Mouse (Mus musculus) liver, embryonic 16.5 days (tissue): ENCODE data around the gene Fer1l4. TPM values are rescaled to one million over a fixed set of nuclear protein-coding genes. Genes with fewer than 3 reads are reported as not detected.
A peak's percentile ranks its signal among the peaks of the same experiment; 100 is the strongest.

Experiments
- ATAC-seq: fragments of 200-750 bp; cut with Nextera tagmentation; 2 replicates; pipeline ENCODE4 v1.8.0; 2017; ENCODE audit warnings: low read depth, mild to moderate bottlenecking, moderate number of reproducible peaks, moderate library complexity
- H3K27ac ChIP-seq: fragments of 300-500 bp; sonication (generic); 2 replicates; pipeline ENCODE4 v1.5.1; 2014; ENCODE audit warnings: mild to moderate bottlenecking, low read length
- H3K27me3 ChIP-seq: fragments of 300-500 bp; sonication (generic); 2 replicates; pipeline ENCODE4 v1.6.1; 2014; ENCODE audit warnings: low read depth, low read length, mixed read lengths; ENCODE audit not compliant: control insufficient read depth, insufficient read depth
- H3K36me3 ChIP-seq: fragments of 300-500 bp; sonication (generic); 2 replicates; pipeline ENCODE4 v1.6.1; 2014; ENCODE audit warnings: mild to moderate bottlenecking; ENCODE audit not compliant: control insufficient read depth, insufficient read depth
- H3K4me1 ChIP-seq: fragments of 300-500 bp; sonication (generic); 2 replicates; pipeline ENCODE4 v1.6.1; 2014; ENCODE audit warnings: low read depth, low read length, mixed read lengths; ENCODE audit not compliant: control insufficient read depth
- H3K4me2 ChIP-seq: fragments of 300-500 bp; sonication (generic); 2 replicates; pipeline ENCODE4 v1.6.1; 2014; ENCODE audit warnings: low read depth, low read length, mixed read lengths
- H3K4me3 ChIP-seq: fragments of 300-500 bp; sonication (generic); 2 replicates; pipeline ENCODE4 v1.5.1; 2014; ENCODE audit warnings: low read depth, mild to moderate bottlenecking, low read length
- H3K9ac ChIP-seq: fragments of 300-500 bp; sonication (generic); 2 replicates; pipeline ENCODE4 v1.6.1; 2014; ENCODE audit warnings: low read depth, low read length
- H3K9me3 ChIP-seq: fragments of 300-500 bp; sonication (generic); replicated peaks from 2 replicates; pipeline ENCODE4 v1.6.1; 2016; ENCODE audit warnings: low read length; ENCODE audit not compliant: control insufficient read depth
- WGBS: fragments of 180-500 bp; shearing (Covaris S2); extraction: QIAGEN DNeasy Blood & Tissue Kit; methylation state at CpG from one replicate; pipeline ENCODE4 v1.1.7; 2014; ENCODE audit not compliant: insufficient replicate concordance; 5-methylcytosine and 5-hydroxymethylcytosine counted together
- polyA plus RNA-seq: library from polyadenylated mRNA; unstranded; fragments of >200 nt; fragmentation: Nextera tagmentation; extraction: Ambion mirVana; gene quantifications from 2 replicates; pipeline ENCODE4 v1.2.1, GENCODE M21; 2015

Fer1l4 gene
- not detected in 2 replicates for polyA plus RNA-seq

GRCm38 (mm10) chr2:156052816-156053215 lies at the start of gene Fer1l4:
Gene Fer1l4, minus strand, starts transcription at chr2:156052947.
- H3K36me3 ChIP-seq: no peaks in the 10 kb centered on the region
- H3K4me2 ChIP-seq: no peak within 1 kb of the TSS
- H3K9ac ChIP-seq: no peak within 1 kb of the TSS
- H3K27me3 ChIP-seq: peaks cover 4% of the 10 kb centered on the region
- H3K4me1 ChIP-seq: no peaks in the 10 kb centered on the region
- WGBS: 68% methylated on average over 9 of the region's 9 CpGs
- no peak within 1 kb of the TSS for H3K27ac ChIP-seq
- H3K9me3 ChIP-seq: no peaks in the 10 kb centered on the region
- no peak within 1 kb of the TSS for H3K4me3 ChIP-seq
- no peak for ATAC-seq

GRCm38 (mm10) chr2:156091926-156092325 lies 39.2 kb upstream of the Fer1l4 start:
- no peaks in the 10 kb centered on the region for H3K4me1 ChIP-seq
- H3K9me3 ChIP-seq: no peaks in the 10 kb centered on the region
- no peak overlapping the region for H3K9ac ChIP-seq
- no peak overlapping the region for H3K27ac ChIP-seq
- peaks cover 27% of the 10 kb centered on the region for H3K36me3 ChIP-seq
- H3K4me3 ChIP-seq: no peak overlapping the region
- no peaks in the 10 kb centered on the region for H3K27me3 ChIP-seq
- ATAC-seq: no peak
- no peak overlapping the region for H3K4me2 ChIP-seq
- WGBS: 79% methylated on average over 5 of the region's 5 CpGs

GRCm38 (mm10) chr2:156089799-156090198 lies 37.1 kb upstream of the Fer1l4 start:
- H3K4me1 ChIP-seq: no peaks in the 10 kb centered on the region
- H3K27ac ChIP-seq: no peak overlapping the region
- no peaks in the 10 kb centered on the region for H3K9me3 ChIP-seq
- WGBS: 88% methylated on average over 1 of the region's 1 CpGs
- no peak overlapping the region for H3K4me2 ChIP-seq
- H3K9ac ChIP-seq: no peak overlapping the region
- H3K36me3 ChIP-seq: peaks cover 8% of the 10 kb centered on the region
- H3K27me3 ChIP-seq: no peaks in the 10 kb centered on the region
- H3K4me3 ChIP-seq: no peak overlapping the region
- no peak for ATAC-seq

GRCm38 (mm10) chr2:156087391-156088110 lies 34.8 kb upstream of the Fer1l4 start:
- no peak overlapping the region for H3K27ac ChIP-seq
- H3K4me2 ChIP-seq: no peak overlapping the region
- no peak for ATAC-seq
- 68% methylated on average over 7 of the region's 7 CpGs for WGBS
- H3K9me3 ChIP-seq: no peaks in the 10 kb centered on the region
- H3K9ac ChIP-seq: no peak overlapping the region
- H3K4me1 ChIP-seq: peaks cover 6% of the 10 kb centered on the region; the same call in 1 of the 2 replicates
- no peak overlapping the region for H3K4me3 ChIP-seq
- H3K27me3 ChIP-seq: no peaks in the 10 kb centered on the region
- peaks cover 5% of the 10 kb centered on the region; the same call in 1 of the 2 replicates for H3K36me3 ChIP-seq

GRCm38 (mm10) chr2:156084541-156084940 lies 31.8 kb upstream of the Fer1l4 start:
- H3K27me3 ChIP-seq: no peaks in the 10 kb centered on the region
- ATAC-seq: no peak
- H3K27ac ChIP-seq: no peak overlapping the region
- H3K4me1 ChIP-seq: peaks cover 6% of the 10 kb centered on the region; the same call in 1 of the 2 replicates
- no peaks in the 10 kb centered on the region for H3K9me3 ChIP-seq
- H3K4me2 ChIP-seq: no peak overlapping the region
- H3K36me3 ChIP-seq: peaks cover under 1% of the 10 kb centered on the region; the same call in 1 of the 2 replicates
- WGBS: 77% methylated on average over 3 of the region's 3 CpGs
- H3K4me3 ChIP-seq: no peak overlapping the region
- no peak overlapping the region for H3K9ac ChIP-seq

GRCm38 (mm10) chr2:156080391-156080790 lies 27.6 kb upstream of the Fer1l4 start:
- Histone ChIP-seq H3K9ac (no peak overlapping the region), H3K4me2 (no peak overlapping the region), H3K27ac (no peak overlapping the region), H3K4me1 (peaks cover 6% of the 10 kb centered on the region; the same call in 1 of the 2 replicates), H3K9me3 (no peaks in the 10 kb centered on the region), H3K36me3 (peaks cover 18% of the 10 kb centered on the region), H3K27me3 (no peaks in the 10 kb centered on the region), H3K4me3 (no peak overlapping the region)
- no peak for ATAC-seq
- WGBS: 80% methylated on average over 7 of the region's 7 CpGs

GRCm38 (mm10) chr2:156079674-156080073 lies 26.9 kb upstream of the Fer1l4 start:
- no peaks in the 10 kb centered on the region for H3K9me3 ChIP-seq
- no peak overlapping the region for H3K4me3 ChIP-seq
- no peak overlapping the region for H3K27ac ChIP-seq
- H3K27me3 ChIP-seq: no peaks in the 10 kb centered on the region
- H3K36me3 ChIP-seq: peaks cover 18% of the 10 kb centered on the region
- peaks cover 6% of the 10 kb centered on the region; the same call in 1 of the 2 replicates for H3K4me1 ChIP-seq
- H3K9ac ChIP-seq: no peak overlapping the region
- 77% methylated on average over 4 of the region's 4 CpGs for WGBS
- no peak overlapping the region for H3K4me2 ChIP-seq
- ATAC-seq: 0 out of 2 replicates have a peak, but pooled peaks have one; percentile 16

GRCm38 (mm10) chr2:156079183-156079560 lies 26.4 kb upstream of the Fer1l4 start:
- Histone ChIP-seq H3K4me1 (peaks cover 6% of the 10 kb centered on the region; the same call in 1 of the 2 replicates), H3K4me3 (no peak overlapping the region), H3K27ac (no peak overlapping the region), H3K4me2 (no peak overlapping the region), H3K9ac (no peak overlapping the region), H3K36me3 (peaks cover 18% of the 10 kb centered on the region), H3K9me3 (no peaks in the 10 kb centered on the region), H3K27me3 (no peaks in the 10 kb centered on the region)
- 80% methylated on average over 8 of the region's 8 CpGs for WGBS
- ATAC-seq: no peak

GRCm38 (mm10) chr2:156078421-156079182 lies 25.9 kb upstream of the Fer1l4 start:
- ATAC-seq: no peak
- no peaks in the 10 kb centered on the region for H3K27me3 ChIP-seq
- no peak overlapping the region for H3K9ac ChIP-seq
- H3K4me2 ChIP-seq: no peak overlapping the region
- peaks cover 18% of the 10 kb centered on the region for H3K36me3 ChIP-seq
- 86% methylated on average over 16 of the region's 16 CpGs for WGBS
- H3K9me3 ChIP-seq: no peaks in the 10 kb centered on the region
- no peak overlapping the region for H3K27ac ChIP-seq
- H3K4me3 ChIP-seq: no peak overlapping the region
- H3K4me1 ChIP-seq: peaks cover 6% of the 10 kb centered on the region; the same call in 1 of the 2 replicates
